Mouse (Mus musculus) kidney, adult 2 months (tissue): ENCODE results near the gene Trap1. TPM values are rescaled to one million over a fixed set of nuclear protein-coding genes. Genes with fewer than 3 reads are reported as not detected.

Experiments used
- DNase-seq: peaks from one replicate; pipeline ENCODE4 v3.0.0; 2021
- H3K27ac ChIP-seq: fragments of 200-500 bp; 2 replicates; pipeline ENCODE4 v1.5.1; 2012; ENCODE audit warnings: low read depth, low read length, control low read depth, inconsistent platforms; ENCODE audit not compliant: insufficient read depth
- H3K27me3 ChIP-seq: fragments of 200-500 bp; replicated peaks from 2 replicates; pipeline ENCODE4 v1.6.1; 2012; ENCODE audit warnings: mild to moderate bottlenecking, moderate library complexity, low read length, inconsistent platforms; ENCODE audit not compliant: control insufficient read depth, insufficient read depth
- H3K36me3 ChIP-seq: fragments of 200-500 bp; 2 replicates; pipeline ENCODE4 v1.6.1; 2012; ENCODE audit warnings: mild to moderate bottlenecking, moderate library complexity, low read length, inconsistent platforms; ENCODE audit not compliant: control insufficient read depth, insufficient read depth
- H3K4me1 ChIP-seq: fragments of 200-500 bp; 2 replicates; pipeline ENCODE4 v1.6.1; 2011; ENCODE audit warnings: low read length; ENCODE audit not compliant: control insufficient read depth, insufficient read depth
- H3K4me3 ChIP-seq: fragments of 200-500 bp; 2 replicates; pipeline ENCODE4 v1.5.1; 2011; ENCODE audit warnings: mild to moderate bottlenecking, low read depth, low read length, control low read depth; ENCODE audit not compliant: insufficient read depth
- CTCF ChIP-seq: fragments of 200-500 bp; conservative IDR thresholded peaks from 2 replicates; pipeline ENCODE4 v1.5.1; 2011; ENCODE audit warnings: low read depth, mild to moderate bottlenecking, control low read depth, low read length, moderate library complexity, mixed read lengths; ENCODE audit not compliant: insufficient read depth, insufficient read length
- POLR2A ChIP-seq: fragments of 200-500 bp; IDR thresholded peaks from one replicate; pipeline ENCODE4 v1.6.1; 2011; ENCODE audit warnings: low read depth, low read length, control low read depth
- WGBS: fragments of 180-500 bp; shearing (Covaris S2); methylation state at CpG from one replicate; pipeline ENCODE4 v1.1.7; 2018; 5-methylcytosine and 5-hydroxymethylcytosine counted together
- polyA plus RNA-seq: library from polyadenylated mRNA; depleted of rRNA; stranded (reverse); fragments of >200 nt; gene quantifications from 2 replicates; pipeline ENCODE4 v1.2.3, GENCODE M21; 2012; rRNA removed

Trap1 gene
- polyA plus RNA-seq, result 225 and 226 TPM in 2 replicates

DNA sequence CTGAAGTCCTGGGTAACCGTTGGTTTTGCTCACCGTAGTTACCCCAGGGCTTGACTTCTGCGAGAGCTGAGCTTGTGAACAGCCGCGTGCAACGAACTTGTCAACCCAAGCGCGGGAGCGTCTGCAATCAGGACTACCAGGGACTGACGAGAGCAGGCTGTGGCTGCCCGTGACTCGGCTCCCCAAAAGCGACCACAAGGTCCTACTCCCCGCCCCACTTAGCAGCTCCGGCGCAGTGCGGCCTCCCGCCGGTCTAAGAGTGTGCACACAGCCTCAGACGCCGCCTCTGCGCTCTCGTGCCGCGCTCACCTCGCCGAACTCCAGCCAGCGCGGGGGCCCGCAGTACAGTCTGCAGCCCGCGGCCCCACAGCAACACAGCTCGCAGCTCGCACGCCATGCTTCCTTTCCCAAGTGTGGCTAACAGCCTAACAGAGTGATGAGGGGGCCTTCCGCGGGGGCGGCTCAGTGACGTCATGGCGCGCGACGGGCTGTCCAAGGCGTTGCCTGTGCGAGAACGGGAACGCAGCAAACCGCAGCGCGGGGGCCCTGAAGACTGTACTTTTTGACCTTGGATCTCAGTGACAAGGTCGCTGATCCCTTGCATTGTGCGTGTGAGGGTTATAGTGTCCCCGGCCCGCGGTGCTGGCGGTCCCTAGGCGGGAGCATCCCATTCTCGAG lies at the start of gene Trap1:
TSS of gene Trap1 (minus strand) at position 444 of the 678 bp plus-strand sequence.
- H3K27me3 ChIP-seq, result no peaks in the 10 kb centered on the region
- peaks cover 15% of the 10 kb centered on the region for H3K4me1 ChIP-seq
- TF ChIP-seq CTCF, result no peak
- TF ChIP-seq POLR2A, result peak; percentile 48
- no peaks in the 10 kb centered on the region for H3K36me3 ChIP-seq
- H3K27ac ChIP-seq, result peak within 1 kb of the TSS; percentile 94
- under 1% methylated on average over 58 of the region's 58 CpGs for WGBS
- H3K4me3 ChIP-seq, result peak within 1 kb of the TSS; percentile 84
- DNase-seq, result peak; percentile 96

DNA sequence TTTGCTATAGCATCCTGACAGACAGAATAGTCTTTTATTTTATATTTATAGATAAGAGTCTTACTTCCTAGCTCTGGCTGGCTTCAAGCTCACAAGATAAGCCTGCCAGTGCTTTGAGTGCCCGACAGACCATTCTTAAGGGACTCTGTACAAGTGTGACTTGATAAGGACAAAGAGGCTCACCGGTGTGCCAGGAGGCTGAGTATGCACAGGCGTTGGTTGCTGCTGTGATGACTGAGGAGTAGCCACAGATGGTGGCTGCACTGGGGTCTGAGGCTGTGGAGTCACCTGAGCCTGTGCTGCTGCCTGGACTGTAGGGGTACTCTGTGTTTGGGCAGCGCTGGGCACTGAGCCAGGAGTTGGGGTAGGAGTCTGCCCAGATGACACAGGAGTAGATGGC lies 39.4 kb upstream of the Trap1 start:
- DNase-seq, result no peak
- Histone ChIP-seq H3K4me1 (no peaks in the 10 kb centered on the region), H3K27me3 (no peaks in the 10 kb centered on the region), H3K36me3 (peaks cover 8% of the 10 kb centered on the region), H3K27ac (no peak overlapping the region), H3K4me3 (no peak overlapping the region)
- no peak for TF ChIP-seq CTCF
- WGBS, result 83% methylated on average over 4 of the region's 4 CpGs

- H3K36me3 ChIP-seq, result peaks cover 12% of the 10 kb centered on the region
- no peak overlapping the region for H3K27ac ChIP-seq
- TF ChIP-seq CTCF (no peak), POLR2A (no peak)
- no peak for DNase-seq
- no peak overlapping the region for H3K4me3 ChIP-seq
- no peaks in the 10 kb centered on the region for H3K27me3 ChIP-seq
- no peaks in the 10 kb centered on the region for H3K4me1 ChIP-seq
- 86% methylated on average over 2 of the region's 2 CpGs for WGBS
Measured at GRCm38 (mm10) chr16:4100374-4100773, 22.7 kb upstream of the Trap1 start.

DNA sequence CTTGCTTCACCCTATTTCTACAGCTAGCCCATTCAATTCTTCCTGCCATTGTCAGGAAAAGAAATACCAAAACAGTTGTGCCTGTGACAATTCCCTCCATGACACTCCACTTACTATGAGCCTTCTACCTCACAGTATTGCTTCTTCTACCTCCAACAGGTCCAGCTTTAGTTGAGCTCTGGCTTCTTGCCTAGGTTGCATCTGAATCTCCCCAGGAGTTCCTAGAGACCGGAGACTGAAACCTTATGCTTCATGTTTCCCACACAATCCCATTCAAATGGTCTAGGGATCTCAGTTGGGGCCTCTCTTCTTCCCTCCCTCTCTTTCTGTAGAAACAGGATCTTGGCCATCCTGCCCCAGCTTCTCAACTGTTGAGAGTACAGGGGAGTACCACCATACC lies 19.9 kb upstream of the Trap1 start:
- no peak overlapping the region for H3K4me3 ChIP-seq
- TF ChIP-seq POLR2A, result no peak
- no peak for TF ChIP-seq CTCF
- H3K36me3 ChIP-seq, result peaks cover 16% of the 10 kb centered on the region
- WGBS, result 93% methylated on average over 1 of the region's 1 CpGs
- no peak for DNase-seq
- no peaks in the 10 kb centered on the region for H3K4me1 ChIP-seq
- no peak overlapping the region for H3K27ac ChIP-seq
- H3K27me3 ChIP-seq, result no peaks in the 10 kb centered on the region

GRCm38 (mm10) chr16:4096898-4097297 lies 19.3 kb upstream of the Trap1 start:
- DNase-seq, result no peak
- Histone ChIP-seq H3K27me3 (no peaks in the 10 kb centered on the region), H3K27ac (no peak overlapping the region), H3K4me1 (no peaks in the 10 kb centered on the region), H3K4me3 (no peak overlapping the region), H3K36me3 (peaks cover 16% of the 10 kb centered on the region)
- no peak for TF ChIP-seq POLR2A
- TF ChIP-seq CTCF, result no peak

DNA sequence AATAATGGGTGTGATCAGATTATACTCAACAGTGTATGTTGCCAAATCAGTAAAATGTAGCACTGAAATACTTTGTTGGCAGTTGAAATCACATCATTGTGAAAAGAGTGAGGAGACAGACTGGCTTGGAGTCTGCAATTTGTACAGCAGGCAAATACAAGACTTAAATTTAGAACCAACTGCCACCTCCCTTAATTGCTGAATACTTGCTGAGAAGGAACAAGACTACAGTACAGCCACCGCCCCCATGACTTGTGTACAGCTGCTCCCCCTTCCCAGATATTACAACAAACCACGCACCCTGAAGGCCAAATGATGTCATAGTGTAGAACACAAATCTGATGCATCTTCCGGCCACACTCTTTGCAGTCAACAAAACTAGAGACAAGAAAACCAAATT lies 18.5 kb upstream of the Trap1 start:
- Histone ChIP-seq H3K27ac (no peak overlapping the region), H3K36me3 (peaks cover 16% of the 10 kb centered on the region), H3K4me1 (no peaks in the 10 kb centered on the region), H3K4me3 (no peak overlapping the region), H3K27me3 (no peaks in the 10 kb centered on the region)
- 94% methylated on average over 3 of the region's 3 CpGs for WGBS
- TF ChIP-seq POLR2A (no peak), CTCF (no peak)
- DNase-seq, result no peak

- H3K4me1 ChIP-seq, result no peaks in the 10 kb centered on the region
- no peak overlapping the region for H3K27ac ChIP-seq
- no peak for TF ChIP-seq POLR2A
- TF ChIP-seq CTCF, result no peak
- WGBS, result 94% methylated on average over 8 of the region's 8 CpGs
- no peak for DNase-seq
- no peak overlapping the region for H3K4me3 ChIP-seq
- peaks cover 1% of the 10 kb centered on the region; the same call in 1 of the 2 replicates for H3K36me3 ChIP-seq
- H3K27me3 ChIP-seq, result no peaks in the 10 kb centered on the region
Measured at GRCm38 (mm10) chr16:4087214-4087913, 9.7 kb upstream of the Trap1 start.
